Mouse (Mus musculus) neural tube, embryonic 11.5 days (tissue): ENCODE results near the gene Kank1. TPM values are rescaled to one million over a fixed set of nuclear protein-coding genes. Genes with fewer than 3 reads are reported as not detected.

ENCODE experiments used
- ATAC-seq: fragments of 200-750 bp; cut with Nextera tagmentation; 2 replicates; pipeline ENCODE4 v1.8.0; 2017; ENCODE audit warnings: moderate number of reproducible peaks, mild to moderate bottlenecking, moderate TSS enrichment, moderate library complexity; ENCODE audit not compliant: insufficient read depth, low FRiP score, low TSS enrichment
- DNase-seq: peaks from one replicate; pipeline ENCODE4 v3.0.0-alpha.2; 2015; ENCODE audit warnings: low spot score
- H3K27ac ChIP-seq: fragments of 300-500 bp; sonication (generic); 2 replicates; pipeline ENCODE4 v1.5.1; 2014; ENCODE audit warnings: low read depth, mild to moderate bottlenecking, low read length
- H3K27me3 ChIP-seq: fragments of 300-500 bp; sonication (generic); 2 replicates; pipeline ENCODE4 v1.6.1; 2014; ENCODE audit warnings: mild to moderate bottlenecking, low read length, mixed read lengths; ENCODE audit not compliant: control insufficient read depth, insufficient read depth
- H3K36me3 ChIP-seq: fragments of 300-500 bp; sonication (generic); 2 replicates; pipeline ENCODE4 v1.6.1; 2014; ENCODE audit warnings: mild to moderate bottlenecking, low read length, moderate library complexity, mixed read lengths; ENCODE audit not compliant: control insufficient read depth, insufficient read depth
- H3K4me1 ChIP-seq: fragments of 300-500 bp; sonication (generic); 2 replicates; pipeline ENCODE4 v1.6.1; 2014; ENCODE audit warnings: low read length, mixed read lengths; ENCODE audit not compliant: control insufficient read depth, insufficient read depth
- H3K4me2 ChIP-seq: fragments of 300-500 bp; sonication (generic); 2 replicates; pipeline ENCODE4 v1.6.1; 2014; ENCODE audit warnings: low read depth, mild to moderate bottlenecking, moderate library complexity
- H3K4me3 ChIP-seq: fragments of 300-500 bp; sonication (generic); 2 replicates; pipeline ENCODE4 v1.5.1; 2014; ENCODE audit warnings: low read depth, low read length
- H3K9ac ChIP-seq: fragments of 300-500 bp; sonication (generic); 2 replicates; pipeline ENCODE4 v1.6.1; 2014; ENCODE audit warnings: mild to moderate bottlenecking, low read length
- H3K9me3 ChIP-seq: fragments of 300-500 bp; sonication (generic); 2 replicates; pipeline ENCODE4 v1.6.1; 2016; ENCODE audit warnings: low read length; ENCODE audit not compliant: control insufficient read depth
- WGBS: fragments of 180-500 bp; shearing (Covaris S2); extraction: QIAGEN DNeasy Blood & Tissue Kit; methylation state at CpG from one replicate; pipeline ENCODE4 v1.1.7; 2014; 5-methylcytosine and 5-hydroxymethylcytosine counted together
- polyA plus RNA-seq: library from polyadenylated mRNA; unstranded; fragments of >200 nt; fragmentation: Nextera tagmentation; extraction: Ambion mirVana; gene quantifications from 2 replicates; pipeline ENCODE4 v1.2.1, GENCODE M21; 2014

Gene Kank1
- polyA plus RNA-seq, 1 experiment from 2014 or later: 15.3 TPM

DNA sequence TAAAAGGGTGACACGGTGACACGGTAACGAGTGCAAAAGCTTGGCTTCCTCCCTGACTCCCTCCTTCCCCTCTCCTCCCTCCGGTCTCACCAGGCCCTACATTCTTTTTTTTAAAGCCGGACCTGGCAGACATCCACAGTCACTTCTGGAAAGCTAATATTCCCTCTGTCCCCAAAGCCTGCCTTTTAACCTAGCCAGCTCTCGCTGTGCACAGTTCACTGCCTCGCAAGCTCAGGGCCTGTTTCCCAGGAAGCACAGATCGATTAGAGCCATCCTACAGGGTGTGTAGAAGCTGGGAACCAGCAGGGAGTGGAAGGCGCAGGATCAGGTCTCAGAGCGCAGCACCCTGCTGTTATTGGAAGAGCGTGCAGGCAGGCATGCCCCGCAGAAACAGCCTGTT is 138.2 kb downstream of the Kank1 start:
- DNase-seq: peak; percentile 43

GRCm38 (mm10) chr19:25376871-25377270 is 140.1 kb downstream of the Kank1 start:
- H3K9me3 ChIP-seq: no peaks in the 10 kb centered on the region
- H3K36me3 ChIP-seq: no peaks in the 10 kb centered on the region
- ATAC-seq: no peak
- H3K4me1 ChIP-seq: 0 out of 2 replicates have a peak, but pooled peaks cover 5% of the 10 kb centered on the region
- H3K9ac ChIP-seq: no peak overlapping the region
- H3K27ac ChIP-seq: no peak overlapping the region
- 83% methylated on average over 13 of the region's 13 CpGs for WGBS
- H3K27me3 ChIP-seq: no peaks in the 10 kb centered on the region
- no peak for DNase-seq
- no peak overlapping the region for H3K4me3 ChIP-seq
- H3K4me2 ChIP-seq: no peak overlapping the region

More for the DNA sequence above, 138.2 kb downstream of the Kank1 start:
- no peaks in the 10 kb centered on the region for H3K27me3 ChIP-seq
- 12% methylated on average over 12 of the region's 12 CpGs for WGBS
- ATAC-seq: no peak
- no peak overlapping the region for H3K4me3 ChIP-seq
- no peaks in the 10 kb centered on the region for H3K9me3 ChIP-seq
- no peaks in the 10 kb centered on the region for H3K36me3 ChIP-seq
- no peak overlapping the region for H3K27ac ChIP-seq
- H3K4me1 ChIP-seq: 0 out of 2 replicates have a peak, but pooled peaks cover 3% of the 10 kb centered on the region
- H3K4me2 ChIP-seq: no peak overlapping the region
- no peak overlapping the region for H3K9ac ChIP-seq

GRCm38 (mm10) chr19:25380675-25381074 is 143.9 kb downstream of the Kank1 start:
- Histone ChIP-seq H3K9me3 (no peaks in the 10 kb centered on the region), H3K9ac (no peak overlapping the region), H3K36me3 (no peaks in the 10 kb centered on the region), H3K4me3 (no peak overlapping the region), H3K27me3 (no peaks in the 10 kb centered on the region), H3K4me2 (no peak overlapping the region), H3K27ac (no peak overlapping the region), H3K4me1 (0 out of 2 replicates have a peak, but pooled peaks cover 3% of the 10 kb centered on the region)
- no peak for DNase-seq
- WGBS: 91% methylated on average over 9 of the region's 9 CpGs
- ATAC-seq: no peak

GRCm38 (mm10) chr19:25381972-25382371 is 145.2 kb downstream of the Kank1 start:
- 42% methylated on average over 7 of the region's 7 CpGs for WGBS

GRCm38 (mm10) chr19:25382494-25382893 is 145.7 kb downstream of the Kank1 start:
- no peak overlapping the region for H3K9ac ChIP-seq
- H3K4me3 ChIP-seq: no peak overlapping the region
- no peaks in the 10 kb centered on the region for H3K36me3 ChIP-seq
- DNase-seq (no peak), ATAC-seq (no peak)
- 0 out of 2 replicates have a peak, but pooled peaks cover 3% of the 10 kb centered on the region for H3K4me1 ChIP-seq
- H3K4me2 ChIP-seq: no peak overlapping the region
- no peaks in the 10 kb centered on the region for H3K27me3 ChIP-seq
- WGBS: 81% methylated on average over 6 of the region's 6 CpGs
- H3K27ac ChIP-seq: no peak overlapping the region
- H3K9me3 ChIP-seq: no peaks in the 10 kb centered on the region

More at GRCm38 (mm10) chr19:25381972-25382371, 145.2 kb downstream of the Kank1 start:
- Histone ChIP-seq H3K36me3 (no peaks in the 10 kb centered on the region), H3K4me3 (no peak overlapping the region), H3K9ac (no peak overlapping the region), H3K4me2 (no peak overlapping the region), H3K27ac (no peak overlapping the region), H3K4me1 (0 out of 2 replicates have a peak, but pooled peaks cover 3% of the 10 kb centered on the region), H3K27me3 (no peaks in the 10 kb centered on the region), H3K9me3 (no peaks in the 10 kb centered on the region)
- ATAC-seq: no peak
- DNase-seq: no peak

DNA sequence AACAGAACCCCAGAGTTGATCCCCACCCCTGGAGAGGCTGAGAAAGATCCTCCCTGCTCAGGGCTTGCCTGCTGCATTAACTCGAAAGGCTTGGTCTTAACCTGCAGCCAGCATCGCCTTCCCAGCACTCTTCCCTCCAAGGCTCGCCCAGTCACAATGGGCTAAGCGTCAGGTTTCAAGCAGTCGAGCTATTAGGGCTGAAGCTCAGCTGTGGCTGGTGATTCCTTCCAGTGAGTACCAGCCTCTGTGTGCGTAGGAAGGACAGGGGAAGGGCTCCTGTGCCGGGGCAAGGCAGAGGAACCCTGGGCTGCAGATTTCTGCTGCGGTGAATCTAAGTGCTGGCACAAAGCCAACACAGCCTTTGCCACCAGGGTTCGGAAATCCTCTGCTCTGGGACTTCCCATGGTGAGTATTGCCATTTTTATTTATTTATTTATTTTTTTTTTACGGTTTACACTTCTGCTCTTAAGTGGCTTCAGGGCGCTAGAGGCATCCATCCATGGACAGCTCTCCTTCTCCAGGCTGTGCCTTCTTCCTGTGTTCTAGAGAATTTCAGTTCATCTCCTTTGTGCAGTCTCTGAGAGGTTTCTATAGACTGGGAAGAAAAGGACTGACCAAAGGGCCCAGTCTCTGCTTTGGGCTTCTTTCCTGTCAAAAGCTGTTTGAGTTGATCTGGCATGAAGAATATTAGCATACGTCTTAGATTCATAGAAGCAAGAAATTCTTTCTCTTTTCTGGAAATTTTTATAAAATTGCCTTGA is 146.8 kb downstream of the Kank1 start:
- no peak for ATAC-seq
- 20% methylated on average over 12 of the region's 12 CpGs for WGBS
- no peaks in the 10 kb centered on the region for H3K9me3 ChIP-seq
- 0 out of 2 replicates have a peak, but pooled peaks cover 3% of the 10 kb centered on the region for H3K4me1 ChIP-seq
- no peaks in the 10 kb centered on the region for H3K36me3 ChIP-seq
- 0 out of 2 replicates have a peak overlapping the region, but pooled peaks have one; percentile 3 for H3K27ac ChIP-seq
- H3K27me3 ChIP-seq: no peaks in the 10 kb centered on the region
- peak; percentile 59 for DNase-seq
- no peak overlapping the region for H3K4me2 ChIP-seq
- H3K4me3 ChIP-seq: no peak overlapping the region
- no peak overlapping the region; the same call in 1 of the 2 replicates for H3K9ac ChIP-seq

- no peak for ATAC-seq
- WGBS: 74% methylated on average over 8 of the region's 8 CpGs
These were observed 149.2 kb downstream of the Kank1 start for GRCm38 (mm10) chr19:25385981-25386380.

GRCm38 (mm10) chr19:25386679-25387470 is 150.1 kb downstream of the Kank1 start:
- Histone ChIP-seq H3K9ac (no peak overlapping the region), H3K36me3 (no peaks in the 10 kb centered on the region), H3K27ac (no peak overlapping the region), H3K27me3 (no peaks in the 10 kb centered on the region), H3K4me3 (no peak overlapping the region), H3K4me1 (0 out of 2 replicates have a peak, but pooled peaks cover 1% of the 10 kb centered on the region), H3K4me2 (no peak overlapping the region), H3K9me3 (no peaks in the 10 kb centered on the region)
- DNase-seq: no peak
- ATAC-seq: no peak
- WGBS: 87% methylated on average over 16 of the region's 16 CpGs

More at GRCm38 (mm10) chr19:25385981-25386380, 149.2 kb downstream of the Kank1 start:
- Histone ChIP-seq H3K4me1 (0 out of 2 replicates have a peak, but pooled peaks cover 3% of the 10 kb centered on the region), H3K4me2 (no peak overlapping the region), H3K27ac (no peak overlapping the region), H3K4me3 (no peak overlapping the region), H3K27me3 (no peaks in the 10 kb centered on the region), H3K9me3 (no peaks in the 10 kb centered on the region), H3K36me3 (no peaks in the 10 kb centered on the region), H3K9ac (no peak overlapping the region)
- DNase-seq: no peak
